Mouse (Mus musculus) spleen, embryonic (tissue): Measurements from ENCODE around the gene Klhl35.

Experiments used
- CTCF ChIA-PET: fragments of 350-600 bp; sonication (Branson Sonifier 250); formaldehyde crosslinking; loops from one replicate; lab custom pipeline; 2022; lab: Charles Lee

Gene Klhl35

GRCm38 (mm10) chr7:99489708-99490107 is 23.9 kb downstream of the Klhl35 start:
- CTCF ChIA-PET: interaction anchor here (0.7 kb wide), 1 partner anchor 102 kb away, joined by 5 read pairs; no protein-coding TSS in a partner anchor

- CTCF ChIA-PET: interaction anchor here (1.2 kb wide), 1 partner anchor 94 kb away, joined by 3 read pairs; no protein-coding TSS in a partner anchor
Observed at GRCm38 (mm10) chr7:99499128-99499527, 33.3 kb downstream of the Klhl35 start.

GRCm38 (mm10) chr7:99500201-99500600 is 34.4 kb downstream of the Klhl35 start:
- CTCF ChIA-PET: interaction anchor here (0.6 to 1.5 kb wide), 7 partner anchors 39 to 210 kb away, joined by 3 to 17 read pairs (median 4); no protein-coding TSS in a partner anchor

- CTCF ChIA-PET: interaction anchor here (0.6 to 1.5 kb wide), 7 partner anchors 39 to 210 kb away, joined by 3 to 17 read pairs (median 4); no protein-coding TSS in a partner anchor
Observed at GRCm38 (mm10) chr7:99500655-99501054, 34.9 kb downstream of the Klhl35 start.

GRCm38 (mm10) chr7:99501148-99501547 is 35.3 kb downstream of the Klhl35 start:
- CTCF ChIA-PET: interaction anchor here (1.1 to 1.5 kb wide), 3 partner anchors 47 to 89 kb away, joined by 5 to 17 read pairs (median 12); no protein-coding TSS in a partner anchor

GRCm38 (mm10) chr7:99504556-99504955 is 38.8 kb downstream of the Klhl35 start:
- CTCF ChIA-PET: no interaction called here

GRCm38 (mm10) chr7:99508187-99508586 is 42.4 kb downstream of the Klhl35 start:
- CTCF ChIA-PET: interaction anchor here (0.7 kb wide), 1 partner anchor 370 kb away, joined by 3 read pairs; no protein-coding TSS in a partner anchor

- CTCF ChIA-PET: no interaction called here
Observed at GRCm38 (mm10) chr7:99510087-99510501, 44.3 kb downstream of the Klhl35 start.

GRCm38 (mm10) chr7:99516092-99516813 is 50.4 kb downstream of the Klhl35 start:
- CTCF ChIA-PET: interaction anchor here (0.7 kb wide), 1 partner anchor 509 kb away, joined by 8 read pairs; no protein-coding TSS in a partner anchor

GRCm38 (mm10) chr7:99516814-99517157 is 51.0 kb downstream of the Klhl35 start:
- CTCF ChIA-PET: no interaction called here

- CTCF ChIA-PET: no interaction called here
Observed at GRCm38 (mm10) chr7:99518954-99519644, 53.3 kb downstream of the Klhl35 start.

GRCm38 (mm10) chr7:99523121-99523520 is 57.3 kb downstream of the Klhl35 start:
- CTCF ChIA-PET: interaction anchor here (0.6 kb wide), 1 partner anchor 105 kb away, joined by 4 read pairs; no protein-coding TSS in a partner anchor
